Mouse (Mus musculus): ENCODE results near the gene Rhbdl1. TPM values are rescaled to one million over a fixed set of nuclear protein-coding genes. Genes with fewer than 3 reads are reported as not detected.

Rhbdl1 gene
- polyA plus RNA-seq (2016; fragmentation: Nextera tagmentation; extraction: Ambion mirVana) = 5.8 and 6.0 TPM in 2 replicates

DNA sequence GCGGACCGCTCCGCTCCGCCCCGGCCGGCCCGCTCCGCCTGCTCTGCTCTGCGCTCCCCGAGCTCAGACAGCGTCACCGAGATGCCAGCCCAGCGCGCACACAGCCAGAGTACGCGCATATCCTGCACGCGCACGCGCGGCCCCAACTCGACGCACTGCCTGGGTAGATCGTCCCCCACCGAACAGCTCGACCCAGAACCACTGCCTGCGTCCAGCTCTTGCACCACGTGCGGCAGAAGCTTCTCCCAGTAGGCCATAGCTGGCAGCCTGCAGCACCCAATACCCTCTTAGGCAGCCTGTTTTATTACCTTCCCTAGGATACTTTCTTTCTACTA, at the start of gene Rhbdl1:
TSS of gene Rhbdl1 (minus strand) at position 220 of the 335 bp plus-strand sequence.
- Histone ChIP-seq H3K9ac (replicated peaks) (peak within 1 kb of the TSS; percentile 65), H3K27ac (replicated peaks) (peak within 1 kb of the TSS; percentile 67), H3K4me3 (peak within 1 kb of the TSS; percentile 39), H3K36me3 (peaks cover 42% of the 10 kb centered on the region), H3K4me2 (replicated peaks) (peak within 1 kb of the TSS; percentile 65), H3K27me3 (no peaks in the 10 kb centered on the region), H3K4me1 (peaks cover 55% of the 10 kb centered on the region), H3K9me3 (no peaks in the 10 kb centered on the region)
- peak; percentile 20; the same call in 1 of the 2 replicates for ATAC-seq (ENCODE audit: low FRiP score, low read depth)
- under 1% methylated on average over 22 of the region's 29 CpGs for WGBS

DNA sequence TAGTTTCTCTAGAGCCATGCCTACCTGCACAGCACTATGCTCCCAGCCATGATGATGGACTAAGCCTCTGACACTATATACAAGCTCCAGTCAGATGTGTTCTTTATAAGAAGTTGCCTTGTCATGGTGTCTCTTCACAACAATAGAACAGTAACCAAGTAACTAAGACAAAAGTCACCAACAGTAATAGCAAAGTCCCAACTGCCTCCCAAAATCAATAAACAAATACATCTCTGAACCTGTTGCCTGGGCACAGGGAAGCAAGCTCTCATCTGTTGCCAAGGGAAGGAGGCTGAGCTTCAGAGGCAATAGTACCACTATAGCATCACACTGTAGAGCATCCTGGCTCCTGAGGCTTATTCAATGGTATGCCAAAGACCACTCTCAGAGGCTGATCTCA, 49.7 kb upstream of the Rhbdl1 start:
- Histone ChIP-seq H3K4me3 (no peak overlapping the region), H3K9ac (replicated peaks) (no peak overlapping the region), H3K36me3 (peaks cover 49% of the 10 kb centered on the region), H3K27ac (replicated peaks) (no peak overlapping the region), H3K4me2 (replicated peaks) (no peak overlapping the region), H3K4me1 (peaks cover 4% of the 10 kb centered on the region), H3K27me3 (no peaks in the 10 kb centered on the region), H3K9me3 (no peaks in the 10 kb centered on the region)
- ATAC-seq (ENCODE audit: low FRiP score, low read depth) = no peak

DNA sequence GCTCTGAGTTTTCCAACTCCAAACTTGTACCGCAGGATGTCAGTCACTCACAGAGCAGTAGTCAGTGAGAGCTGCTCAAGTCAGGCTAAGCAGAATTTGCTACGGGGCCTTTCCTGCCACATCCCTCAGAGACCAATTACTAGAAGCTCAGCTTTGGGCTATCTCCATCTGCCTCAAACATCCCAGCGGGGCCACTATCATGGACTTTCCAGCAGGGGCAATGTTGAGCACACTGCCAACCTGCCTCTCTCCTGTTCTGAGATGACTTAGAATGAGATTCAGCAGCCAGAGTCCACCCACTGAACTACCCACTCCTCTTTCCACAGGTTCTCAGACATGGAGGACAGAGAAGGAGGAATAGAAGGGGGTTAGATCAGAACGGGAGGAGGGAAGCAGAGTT, 48.5 kb upstream of the Rhbdl1 start:
- Histone ChIP-seq H3K9me3 (no peaks in the 10 kb centered on the region), H3K27ac (replicated peaks) (no peak overlapping the region), H3K9ac (replicated peaks) (no peak overlapping the region), H3K36me3 (peaks cover 49% of the 10 kb centered on the region), H3K4me2 (replicated peaks) (no peak overlapping the region), H3K4me1 (peaks cover 16% of the 10 kb centered on the region), H3K27me3 (no peaks in the 10 kb centered on the region), H3K4me3 (no peak overlapping the region)
- ATAC-seq (ENCODE audit: low FRiP score, low read depth) = peak; percentile 16; the same call in 1 of the 2 replicates
- WGBS = 69% methylated on average over 4 of the region's 4 CpGs

DNA sequence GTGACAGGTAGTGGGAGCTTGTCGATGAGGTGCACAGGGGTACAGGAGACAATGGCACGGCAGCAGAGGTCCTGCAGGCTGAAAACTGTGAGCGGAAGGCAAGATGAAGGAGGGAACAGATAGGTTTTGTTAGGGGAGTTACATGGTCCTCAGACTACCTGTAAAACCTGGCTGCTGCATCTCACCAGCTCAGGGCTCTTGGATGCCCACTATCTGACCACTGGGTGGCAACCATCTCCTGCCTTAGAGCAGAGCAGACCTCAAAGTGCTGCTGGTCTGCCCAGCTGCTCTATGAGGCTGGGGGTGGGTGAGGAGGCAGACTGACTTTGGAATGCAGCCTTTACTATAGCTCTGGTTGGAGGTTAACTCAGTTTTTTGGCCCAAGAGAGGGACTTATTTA, 46.7 kb upstream of the Rhbdl1 start:
- ATAC-seq (ENCODE audit: low FRiP score, low read depth) = no peak
- Histone ChIP-seq H3K9me3 (no peaks in the 10 kb centered on the region), H3K4me1 (peaks cover 26% of the 10 kb centered on the region), H3K4me3 (no peak overlapping the region), H3K9ac (replicated peaks) (no peak overlapping the region), H3K36me3 (peaks cover 46% of the 10 kb centered on the region), H3K27me3 (no peaks in the 10 kb centered on the region), H3K27ac (replicated peaks) (0 out of 2 replicates have a peak overlapping the region, but pooled peaks have one; percentile 30), H3K4me2 (replicated peaks) (no peak overlapping the region)
- WGBS = 90% methylated on average over 3 of the region's 3 CpGs

DNA sequence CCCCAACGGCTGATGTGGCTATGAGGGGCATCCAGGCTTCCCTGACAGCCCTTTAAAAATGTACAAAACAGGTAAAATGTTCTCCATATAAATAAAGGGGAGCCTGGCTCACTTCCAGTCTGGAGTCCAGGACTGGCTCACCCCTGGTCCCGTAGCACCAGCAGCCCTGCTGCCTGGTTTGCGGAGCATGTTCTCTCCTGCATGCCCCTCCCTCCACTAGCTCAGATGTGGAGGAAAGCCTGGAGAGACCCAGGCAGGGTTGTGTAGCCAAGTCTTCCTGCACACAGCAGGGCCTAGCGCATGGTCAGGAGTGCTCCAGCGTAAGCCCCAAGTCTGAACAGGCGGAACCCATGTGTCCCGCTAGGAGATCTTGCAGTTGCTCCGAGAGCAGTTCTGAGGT, 46.2 kb upstream of the Rhbdl1 start:
- no peak for ATAC-seq (ENCODE audit: low FRiP score, low read depth)
- no peak overlapping the region for H3K9ac ChIP-seq (replicated peaks)
- no peak overlapping the region for H3K4me3 ChIP-seq
- H3K27ac ChIP-seq (replicated peaks) = 0 out of 2 replicates have a peak overlapping the region, but pooled peaks have one; percentile 30
- no peaks in the 10 kb centered on the region for H3K9me3 ChIP-seq
- H3K4me1 ChIP-seq = peaks cover 26% of the 10 kb centered on the region
- no peaks in the 10 kb centered on the region for H3K27me3 ChIP-seq
- no peak overlapping the region for H3K4me2 ChIP-seq (replicated peaks)
- H3K36me3 ChIP-seq = peaks cover 48% of the 10 kb centered on the region
- WGBS = 81% methylated on average over 8 of the region's 8 CpGs

DNA sequence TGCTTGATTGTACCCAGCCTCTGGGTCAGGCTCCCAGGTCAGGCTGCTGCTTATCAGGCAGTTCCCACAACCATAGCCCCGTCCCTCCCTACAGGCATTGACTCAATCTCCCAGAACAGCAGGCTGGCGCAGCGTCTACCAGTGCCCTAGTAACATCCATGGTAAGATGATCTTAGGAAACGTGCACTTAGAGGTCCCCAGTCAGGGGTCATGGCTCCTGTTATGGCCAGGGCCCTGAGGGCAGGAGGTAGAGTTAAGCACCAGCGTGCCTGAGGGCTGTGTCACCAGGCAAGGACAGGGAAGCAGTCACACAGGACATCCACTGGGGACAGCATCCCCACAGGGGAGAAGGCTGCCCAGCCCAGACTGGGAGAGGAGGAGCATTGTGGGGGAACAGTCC, 45.2 kb upstream of the Rhbdl1 start:
- WGBS = 32% methylated on average over 5 of the region's 5 CpGs
- Histone ChIP-seq H3K9me3 (no peaks in the 10 kb centered on the region), H3K4me2 (replicated peaks) (no peak overlapping the region), H3K36me3 (peaks cover 47% of the 10 kb centered on the region), H3K4me3 (no peak overlapping the region), H3K9ac (replicated peaks) (no peak overlapping the region), H3K4me1 (peaks cover 26% of the 10 kb centered on the region), H3K27ac (replicated peaks) (0 out of 2 replicates have a peak overlapping the region, but pooled peaks have one; percentile 30), H3K27me3 (no peaks in the 10 kb centered on the region)
- ATAC-seq (ENCODE audit: low FRiP score, low read depth) = no peak

DNA sequence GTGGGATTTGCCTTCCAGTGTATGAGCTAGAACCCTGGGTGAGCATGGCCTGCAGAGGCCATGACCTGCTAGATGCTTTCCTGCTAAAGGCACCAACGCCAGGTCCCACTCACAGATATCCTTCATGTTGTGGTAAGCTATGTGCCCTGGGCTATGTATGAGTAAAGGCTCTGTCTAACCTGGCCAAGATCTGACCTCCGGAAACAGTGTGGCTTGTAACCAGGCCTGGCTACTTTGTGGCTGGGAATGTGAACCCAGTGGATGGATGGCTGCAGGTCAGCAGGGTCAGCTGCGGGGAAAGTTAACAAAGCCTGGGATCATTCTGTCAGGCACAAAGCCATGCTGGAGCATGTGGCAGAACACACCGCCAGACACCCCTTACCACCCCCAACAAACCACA, 44.6 kb upstream of the Rhbdl1 start:
- Histone ChIP-seq H3K27me3 (no peaks in the 10 kb centered on the region), H3K27ac (replicated peaks) (peak overlapping the region; percentile 78), H3K9ac (replicated peaks) (peak overlapping the region; percentile 34; the same call in 1 of the 2 replicates), H3K4me3 (no peak overlapping the region), H3K36me3 (peaks cover 47% of the 10 kb centered on the region), H3K4me1 (peaks cover 32% of the 10 kb centered on the region), H3K4me2 (replicated peaks) (no peak overlapping the region), H3K9me3 (no peaks in the 10 kb centered on the region)
- ATAC-seq (ENCODE audit: low FRiP score, low read depth) = no peak
- WGBS = 15% methylated on average over 4 of the region's 4 CpGs

DNA sequence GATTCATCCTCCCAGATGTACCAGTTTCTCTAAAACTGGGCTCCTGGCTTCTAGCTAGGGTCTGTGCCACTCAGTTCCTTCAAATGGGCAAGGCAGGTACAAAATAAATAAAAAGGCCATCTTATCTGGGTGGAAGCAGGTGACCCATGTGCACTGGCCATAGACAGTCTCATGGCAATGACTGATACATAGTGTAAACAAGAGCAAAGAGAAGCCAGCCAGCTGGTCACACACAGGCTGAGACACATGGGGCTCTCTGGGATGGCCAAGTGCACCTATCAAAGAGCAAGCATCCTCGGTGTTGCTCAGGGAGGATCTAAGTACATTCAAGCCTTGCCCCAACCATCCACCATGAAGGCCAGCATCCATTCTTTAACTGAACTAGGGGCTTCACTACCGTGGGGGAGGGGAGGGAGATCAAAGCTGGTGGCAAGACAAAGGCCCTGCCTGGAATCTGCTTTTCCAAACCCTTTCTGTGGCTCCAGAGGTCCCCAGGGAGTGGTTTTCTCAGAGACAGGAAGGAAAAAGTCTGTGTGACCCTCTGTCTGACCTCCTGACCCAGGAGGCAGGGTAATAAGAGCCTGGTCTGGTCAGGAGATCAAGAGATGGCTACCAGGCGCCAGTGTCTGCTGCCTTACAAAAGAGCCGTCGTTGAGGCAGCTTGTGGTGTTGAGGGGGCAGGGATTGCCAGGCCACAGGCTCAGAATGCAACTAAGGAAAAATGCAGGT, 44.0 kb upstream of the Rhbdl1 start:
- H3K36me3 ChIP-seq = peaks cover 47% of the 10 kb centered on the region
- H3K4me3 ChIP-seq = no peak overlapping the region
- H3K9ac ChIP-seq (replicated peaks) = peak overlapping the region; percentile 34
- H3K27me3 ChIP-seq = no peaks in the 10 kb centered on the region
- 3% methylated on average over 5 of the region's 5 CpGs for WGBS
- H3K27ac ChIP-seq (replicated peaks) = peak overlapping the region; percentile 78
- no peaks in the 10 kb centered on the region for H3K9me3 ChIP-seq
- H3K4me1 ChIP-seq = peaks cover 38% of the 10 kb centered on the region
- ATAC-seq (ENCODE audit: low FRiP score, low read depth) = no peak
- 0 out of 2 replicates have a peak overlapping the region, but pooled peaks have one; percentile 3 for H3K4me2 ChIP-seq (replicated peaks)

DNA sequence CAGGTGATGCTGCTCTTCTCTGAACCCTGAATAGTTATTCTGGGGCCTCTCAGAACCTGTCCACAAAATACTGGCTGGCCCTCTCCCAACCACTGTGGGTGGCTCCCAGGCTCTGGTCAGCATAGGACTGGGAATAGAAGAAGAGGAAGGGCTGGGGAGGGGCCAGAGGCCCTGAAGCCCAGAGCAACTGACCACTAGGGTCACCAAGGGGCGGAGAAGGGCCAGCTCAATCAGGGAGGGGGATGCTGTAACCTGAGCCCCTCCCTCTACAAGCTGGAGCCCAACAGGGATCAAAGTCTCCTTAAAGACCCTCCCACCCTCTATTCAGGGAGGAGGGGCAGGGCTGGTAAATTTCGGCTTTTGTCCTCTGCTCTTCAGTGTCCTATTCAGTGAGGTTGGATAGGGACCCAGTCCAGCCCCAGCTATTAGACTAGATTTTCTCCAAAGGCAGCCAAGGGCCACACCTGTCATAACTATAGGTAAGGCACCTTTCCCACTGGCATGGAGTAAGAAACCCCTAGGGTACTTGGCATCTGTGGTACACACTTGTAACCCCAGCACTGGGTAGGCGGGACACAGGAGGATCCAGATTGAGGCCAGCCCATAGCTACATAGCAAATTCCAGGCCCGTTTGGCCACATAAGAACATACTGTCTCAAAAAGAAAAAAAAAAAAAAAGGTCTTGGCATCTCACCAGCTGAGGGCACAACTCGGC, 43.3 kb upstream of the Rhbdl1 start, which contains the start of gene Wfikkn1:
TSS of gene Wfikkn1 (minus strand) at position 663 of the 715 bp plus-strand sequence.
- peak within 1 kb of the TSS; percentile 78 for H3K27ac ChIP-seq (replicated peaks)
- no peak within 1 kb of the TSS for H3K4me3 ChIP-seq
- H3K4me2 ChIP-seq (replicated peaks) = 0 out of 2 replicates have a peak within 1 kb of the TSS, but pooled peaks have one; percentile 3
- no peak for ATAC-seq (ENCODE audit: low FRiP score, low read depth)
- peak within 1 kb of the TSS; percentile 34 for H3K9ac ChIP-seq (replicated peaks)
- H3K27me3 ChIP-seq = no peaks in the 10 kb centered on the region
- H3K9me3 ChIP-seq = no peaks in the 10 kb centered on the region
- 22% methylated on average over 5 of the region's 5 CpGs for WGBS
- H3K4me1 ChIP-seq = peaks cover 42% of the 10 kb centered on the region
- peaks cover 47% of the 10 kb centered on the region for H3K36me3 ChIP-seq

DNA sequence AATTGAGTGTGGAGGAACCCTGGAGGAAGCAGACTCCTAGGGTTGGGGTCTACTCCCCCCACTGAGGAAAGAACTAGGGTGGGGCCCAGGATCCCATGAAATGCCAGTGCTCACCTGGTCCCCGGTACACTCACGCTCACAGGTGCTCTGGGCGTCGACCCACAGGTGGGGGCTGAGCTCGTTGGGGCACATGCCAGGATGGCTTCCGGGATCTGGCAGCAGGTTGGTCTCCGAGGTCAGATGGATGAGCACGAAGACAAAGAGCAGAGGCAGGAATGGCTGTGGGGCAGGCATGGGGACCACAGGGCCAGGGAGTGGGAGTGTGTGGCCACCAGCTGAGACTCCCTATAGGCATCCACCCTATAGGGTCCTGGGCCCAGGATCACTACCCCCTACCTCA, 42.7 kb upstream of the Rhbdl1 start:
- no peaks in the 10 kb centered on the region for H3K27me3 ChIP-seq
- H3K9ac ChIP-seq (replicated peaks) = no peak overlapping the region
- H3K4me3 ChIP-seq = no peak overlapping the region
- H3K9me3 ChIP-seq = no peaks in the 10 kb centered on the region
- no peak overlapping the region for H3K4me2 ChIP-seq (replicated peaks)
- H3K27ac ChIP-seq (replicated peaks) = peak overlapping the region; percentile 46; the same call in 1 of the 2 replicates
- WGBS = 59% methylated on average over 8 of the region's 8 CpGs
- peaks cover 42% of the 10 kb centered on the region for H3K4me1 ChIP-seq
- peaks cover 44% of the 10 kb centered on the region for H3K36me3 ChIP-seq
- no peak for ATAC-seq (ENCODE audit: low FRiP score, low read depth)

DNA sequence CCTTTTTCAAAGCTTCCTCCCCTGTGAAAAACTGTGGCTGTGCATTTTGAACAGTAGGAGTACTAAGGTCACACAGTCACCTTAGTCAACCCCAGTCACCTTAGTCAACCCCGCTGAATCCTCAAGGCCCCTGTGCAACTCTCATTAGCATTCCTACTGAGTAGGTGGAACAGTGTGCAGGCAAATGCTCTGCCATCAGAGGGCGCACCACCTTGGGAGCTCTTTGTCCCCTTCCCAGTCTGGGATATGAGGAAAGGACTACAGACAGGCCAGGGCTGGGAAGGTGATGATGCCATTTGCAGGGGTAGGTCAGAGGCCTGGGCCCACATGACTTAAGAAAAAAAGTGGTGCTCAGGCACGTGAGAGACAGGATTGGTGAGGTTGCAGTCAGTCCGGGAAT, 42.2 kb upstream of the Rhbdl1 start:
- no peak overlapping the region for H3K4me3 ChIP-seq
- H3K9ac ChIP-seq (replicated peaks) = no peak overlapping the region; the same call in 1 of the 2 replicates
- H3K27ac ChIP-seq (replicated peaks) = no peak overlapping the region
- no peak for ATAC-seq (ENCODE audit: low FRiP score, low read depth)
- no peaks in the 10 kb centered on the region for H3K27me3 ChIP-seq
- peaks cover 39% of the 10 kb centered on the region for H3K36me3 ChIP-seq
- peaks cover 45% of the 10 kb centered on the region for H3K4me1 ChIP-seq
- H3K4me2 ChIP-seq (replicated peaks) = no peak overlapping the region
- WGBS = 40% methylated on average over 4 of the region's 4 CpGs
- H3K9me3 ChIP-seq = no peaks in the 10 kb centered on the region

DNA sequence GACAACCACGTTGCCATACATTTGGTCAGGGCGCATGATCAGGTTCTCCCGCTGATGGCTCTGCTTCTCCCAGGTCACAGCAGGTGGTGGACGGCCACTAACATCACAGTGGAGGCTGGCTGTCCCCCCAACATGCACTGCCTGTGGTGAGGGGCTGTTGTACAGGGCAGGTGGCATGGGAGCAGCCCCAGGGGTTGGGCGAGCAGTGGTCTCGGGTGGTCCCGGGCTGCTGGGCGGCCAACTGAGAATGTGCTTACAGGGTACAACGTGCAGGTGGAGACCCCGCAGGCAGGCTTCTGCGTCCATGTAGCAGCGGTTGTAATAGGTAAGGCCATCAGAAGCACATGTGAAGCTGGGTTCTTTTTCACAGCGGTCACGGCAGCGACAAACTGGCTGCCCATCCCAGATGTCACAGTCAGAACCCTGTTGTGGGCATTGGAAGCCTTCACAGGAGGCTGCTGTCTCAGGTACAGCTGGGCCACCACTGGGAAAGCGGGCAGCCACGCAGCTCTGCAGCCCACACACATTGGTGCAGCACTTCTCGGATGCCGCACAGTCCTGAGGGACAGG, 41.6 kb upstream of the Rhbdl1 start:
- no peak overlapping the region for H3K27ac ChIP-seq (replicated peaks)
- H3K36me3 ChIP-seq = peaks cover 34% of the 10 kb centered on the region
- no peaks in the 10 kb centered on the region for H3K9me3 ChIP-seq
- H3K27me3 ChIP-seq = no peaks in the 10 kb centered on the region
- no peak for ATAC-seq (ENCODE audit: low FRiP score, low read depth)
- 89% methylated on average over 19 of the region's 19 CpGs for WGBS
- H3K4me1 ChIP-seq = peaks cover 50% of the 10 kb centered on the region
- H3K9ac ChIP-seq (replicated peaks) = no peak overlapping the region
- H3K4me2 ChIP-seq (replicated peaks) = no peak overlapping the region
- H3K4me3 ChIP-seq = no peak overlapping the region
